Mouse (Mus musculus) forebrain, embryonic 12.5 days (tissue): Measurements from ENCODE around the gene Ipmk. TPM values are rescaled to one million over a fixed set of nuclear protein-coding genes. Genes with fewer than 3 reads are reported as not detected.

Experiments
- ATAC-seq: fragments of 200-750 bp; cut with Nextera tagmentation; 2 replicates; pipeline ENCODE4 v1.8.0; 2017; ENCODE audit warnings: moderate TSS enrichment; ENCODE audit not compliant: low FRiP score
- H3K27ac ChIP-seq: fragments of 300-500 bp; sonication (generic); 2 replicates; pipeline ENCODE4 v1.5.1; 2016; ENCODE audit warnings: mild to moderate bottlenecking
- H3K27me3 ChIP-seq: fragments of 300-500 bp; sonication (generic); 2 replicates; pipeline ENCODE4 v1.6.1; 2016; ENCODE audit warnings: mild to moderate bottlenecking
- H3K36me3 ChIP-seq: fragments of 300-500 bp; sonication (generic); replicated peaks from 2 replicates; pipeline ENCODE4 v1.6.1; 2016; ENCODE audit warnings: mild to moderate bottlenecking
- H3K4me1 ChIP-seq: fragments of 300-500 bp; sonication (generic); 2 replicates; pipeline ENCODE4 v1.6.1; 2016
- H3K4me2 ChIP-seq: fragments of 300-500 bp; sonication (generic); 2 replicates; pipeline ENCODE4 v1.6.1; 2016; ENCODE audit warnings: mild to moderate bottlenecking, moderate library complexity
- H3K4me3 ChIP-seq: fragments of 300-500 bp; sonication (generic); replicated peaks from 2 replicates; pipeline ENCODE4 v1.5.1; 2016; ENCODE audit warnings: mild to moderate bottlenecking
- H3K9ac ChIP-seq: fragments of 300-500 bp; sonication (generic); 2 replicates; pipeline ENCODE4 v1.6.1; 2016; ENCODE audit warnings: mild to moderate bottlenecking
- H3K9me3 ChIP-seq: fragments of 300-500 bp; sonication (generic); 2 replicates; pipeline ENCODE4 v1.6.1; 2016
- WGBS: fragments of 180-500 bp; shearing (Covaris S2); methylation state at CpG from one replicate; pipeline ENCODE4 v1.1.7; 2016; 5-methylcytosine and 5-hydroxymethylcytosine counted together
- polyA plus RNA-seq: library from polyadenylated mRNA; unstranded; fragments of >200 nt; fragmentation: Nextera tagmentation; extraction: Ambion mirVana; gene quantifications from 2 replicates; pipeline ENCODE4 v1.2.1, GENCODE M21; 2016

The Ipmk gene
- polyA plus RNA-seq, 1 experiment from 2014 or later, result 24.8 TPM

GRCm38 (mm10) chr10:71327386-71327785, 20.2 kb upstream of the Ipmk start:
- WGBS, result 90% methylated on average over 10 of the region's 10 CpGs
- Histone ChIP-seq H3K9ac (no peak overlapping the region), H3K27ac (no peak overlapping the region), H3K9me3 (no peaks in the 10 kb centered on the region), H3K36me3 (peaks cover 27% of the 10 kb centered on the region), H3K4me3 (no peak overlapping the region), H3K4me2 (no peak overlapping the region), H3K4me1 (no peaks in the 10 kb centered on the region), H3K27me3 (no peaks in the 10 kb centered on the region)
- no peak for ATAC-seq

DNA sequence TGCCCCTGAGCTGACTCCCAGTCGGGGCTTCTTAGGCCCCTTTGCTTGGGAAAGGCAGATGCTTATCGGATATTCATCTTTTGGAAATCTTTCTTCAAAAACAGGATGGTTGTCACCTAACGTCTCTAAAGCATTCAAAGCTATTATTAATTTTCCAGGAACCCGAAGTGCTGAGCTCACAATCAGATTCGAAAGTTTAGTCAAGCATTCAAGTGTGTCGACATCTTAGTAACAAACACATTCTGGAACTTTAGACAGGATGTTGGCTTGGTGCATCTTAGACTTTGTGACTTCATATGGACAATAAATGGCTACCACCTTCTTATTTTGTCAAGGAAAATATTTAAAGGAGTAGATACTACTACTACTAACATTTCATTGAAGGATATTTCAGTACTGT, 19.2 kb upstream of the Ipmk start:
- WGBS, result 90% methylated on average over 6 of the region's 6 CpGs
- Histone ChIP-seq H3K27ac (no peak overlapping the region), H3K4me3 (no peak overlapping the region), H3K27me3 (no peaks in the 10 kb centered on the region), H3K4me1 (no peaks in the 10 kb centered on the region), H3K9me3 (no peaks in the 10 kb centered on the region), H3K4me2 (no peak overlapping the region), H3K9ac (no peak overlapping the region), H3K36me3 (peaks cover 29% of the 10 kb centered on the region)
- no peak for ATAC-seq

DNA sequence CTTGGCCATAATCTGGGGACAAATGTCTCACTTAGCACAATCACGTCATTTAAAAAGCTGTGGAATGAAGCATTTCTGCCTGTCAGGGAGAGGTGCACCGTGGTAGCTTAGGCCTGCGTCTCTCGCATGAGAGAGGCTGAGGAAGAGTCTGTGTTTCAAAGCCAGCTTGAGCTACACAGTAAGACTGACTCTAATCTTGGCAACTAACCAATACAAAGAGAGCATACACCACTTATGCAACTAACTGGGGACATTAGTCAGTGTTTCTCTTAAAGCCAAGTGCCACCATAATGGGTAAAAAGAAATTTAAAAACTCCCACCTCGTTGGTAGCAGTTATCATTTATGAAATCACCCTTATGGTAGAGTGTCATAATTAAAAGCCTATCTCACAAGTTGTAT, 18.7 kb upstream of the Ipmk start:
- no peak for ATAC-seq

DNA sequence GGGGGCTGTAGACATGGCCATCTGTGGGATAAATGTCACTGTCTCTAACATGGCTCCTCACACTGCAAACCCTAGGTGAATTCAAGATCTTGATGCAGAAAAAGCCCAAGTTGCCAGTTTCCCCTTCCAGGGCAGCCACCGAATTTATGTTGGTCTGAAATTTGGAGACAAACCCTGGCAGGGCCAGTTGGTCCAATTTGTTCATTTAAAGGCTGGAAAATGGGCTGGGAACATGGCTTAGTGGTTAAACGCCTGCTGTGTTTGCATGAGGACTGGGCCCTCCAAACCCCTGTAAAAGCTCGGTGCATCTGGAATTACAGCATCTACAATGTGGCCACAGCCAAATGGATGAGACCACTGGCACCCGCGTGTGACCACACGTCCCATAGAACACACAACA, 18.3 kb upstream of the Ipmk start:
- Histone ChIP-seq H3K4me3 (no peak overlapping the region), H3K36me3 (peaks cover 38% of the 10 kb centered on the region), H3K9me3 (no peaks in the 10 kb centered on the region), H3K4me2 (no peak overlapping the region), H3K9ac (no peak overlapping the region), H3K27ac (no peak overlapping the region), H3K4me1 (no peaks in the 10 kb centered on the region), H3K27me3 (no peaks in the 10 kb centered on the region)
- ATAC-seq, result no peak
- 94% methylated on average over 6 of the region's 6 CpGs for WGBS

More for the DNA sequence above, 18.7 kb upstream of the Ipmk start:
- H3K4me3 ChIP-seq, result no peak overlapping the region
- H3K36me3 ChIP-seq, result peaks cover 34% of the 10 kb centered on the region
- H3K27me3 ChIP-seq, result no peaks in the 10 kb centered on the region
- WGBS, result 91% methylated on average over 5 of the region's 5 CpGs
- no peak overlapping the region for H3K27ac ChIP-seq
- no peaks in the 10 kb centered on the region for H3K4me1 ChIP-seq
- no peak overlapping the region for H3K9ac ChIP-seq
- H3K4me2 ChIP-seq, result no peak overlapping the region
- no peaks in the 10 kb centered on the region for H3K9me3 ChIP-seq

DNA sequence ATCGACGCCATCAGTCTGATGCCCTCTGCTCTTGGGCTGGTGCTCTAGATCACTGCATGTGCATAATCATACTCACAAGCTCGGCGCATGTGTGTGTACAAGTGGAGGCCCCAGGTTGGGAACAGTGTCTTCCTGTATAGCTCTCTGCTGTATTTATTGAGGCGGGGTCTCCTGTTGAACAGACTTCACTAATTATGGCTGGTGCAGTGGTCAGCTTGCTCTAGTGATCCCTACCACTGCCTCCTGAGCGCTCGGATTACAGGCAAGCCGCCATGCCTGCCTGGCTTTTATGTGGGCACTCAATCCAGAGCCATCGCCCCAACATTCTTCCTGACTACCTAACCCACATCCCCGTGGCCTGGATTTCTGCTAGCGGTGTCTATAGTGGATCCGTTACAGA, 17.5 kb upstream of the Ipmk start:
- H3K27me3 ChIP-seq, result no peaks in the 10 kb centered on the region
- WGBS, result 94% methylated on average over 12 of the region's 12 CpGs
- H3K27ac ChIP-seq, result no peak overlapping the region
- no peak overlapping the region for H3K9ac ChIP-seq
- H3K9me3 ChIP-seq, result no peaks in the 10 kb centered on the region
- ATAC-seq, result no peak
- H3K4me3 ChIP-seq, result no peak overlapping the region
- no peak overlapping the region for H3K4me2 ChIP-seq
- no peaks in the 10 kb centered on the region for H3K4me1 ChIP-seq
- peaks cover 46% of the 10 kb centered on the region for H3K36me3 ChIP-seq

GRCm38 (mm10) chr10:71331908-71332307, 15.7 kb upstream of the Ipmk start:
- no peak overlapping the region for H3K4me2 ChIP-seq
- no peak overlapping the region for H3K9ac ChIP-seq
- H3K9me3 ChIP-seq, result no peaks in the 10 kb centered on the region
- no peak overlapping the region for H3K27ac ChIP-seq
- ATAC-seq, result no peak
- H3K27me3 ChIP-seq, result no peaks in the 10 kb centered on the region
- H3K4me3 ChIP-seq, result no peak overlapping the region
- H3K4me1 ChIP-seq, result no peaks in the 10 kb centered on the region
- 96% methylated on average over 7 of the region's 7 CpGs for WGBS
- peaks cover 59% of the 10 kb centered on the region for H3K36me3 ChIP-seq

DNA sequence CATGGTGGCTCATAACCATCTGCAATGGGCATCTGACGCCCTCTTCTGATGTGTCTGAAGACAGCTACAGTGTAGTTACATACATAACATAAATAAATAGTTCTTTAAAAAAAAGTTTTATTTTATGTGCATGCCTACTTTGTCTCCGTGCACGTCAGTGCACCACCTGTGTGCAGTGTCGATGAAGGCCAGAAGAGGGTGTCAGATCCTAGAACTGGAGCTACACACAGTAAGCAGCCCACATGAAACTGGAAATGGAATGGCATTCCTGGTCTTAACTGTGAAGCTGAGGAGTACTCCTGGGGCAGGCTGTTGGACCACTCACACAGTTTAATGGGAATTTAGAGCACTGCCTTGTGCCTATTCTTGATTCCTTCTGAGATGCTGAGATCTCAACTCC, 15.2 kb upstream of the Ipmk start:
- Histone ChIP-seq H3K9ac (no peak overlapping the region), H3K27ac (no peak overlapping the region), H3K36me3 (peaks cover 59% of the 10 kb centered on the region), H3K4me2 (no peak overlapping the region), H3K4me1 (no peaks in the 10 kb centered on the region), H3K4me3 (no peak overlapping the region), H3K9me3 (no peaks in the 10 kb centered on the region), H3K27me3 (no peaks in the 10 kb centered on the region)
- WGBS, result 94% methylated on average over 4 of the region's 4 CpGs
- ATAC-seq, result no peak

DNA sequence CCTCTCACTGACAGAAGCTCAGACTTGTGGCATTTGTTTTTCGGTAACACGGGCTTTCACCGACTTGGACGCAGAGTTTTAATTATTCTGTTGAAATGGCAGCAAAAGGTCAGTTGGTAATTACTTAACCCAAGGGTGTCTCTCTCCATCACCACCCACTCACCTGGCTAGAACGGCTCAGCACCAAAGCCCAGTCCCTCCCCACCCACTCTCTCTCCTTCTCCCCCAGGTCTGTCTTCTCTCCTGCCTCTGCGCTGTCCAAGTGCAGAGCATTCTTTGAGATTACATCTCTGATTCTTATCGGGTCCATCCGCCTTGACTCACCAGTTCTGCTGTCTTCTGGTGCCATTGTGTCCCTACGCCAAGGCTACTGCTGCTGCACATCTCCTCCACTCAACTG, 14.7 kb upstream of the Ipmk start:
- 93% methylated on average over 9 of the region's 9 CpGs for WGBS
- Histone ChIP-seq H3K4me3 (no peak overlapping the region), H3K27me3 (no peaks in the 10 kb centered on the region), H3K4me2 (no peak overlapping the region), H3K4me1 (no peaks in the 10 kb centered on the region), H3K9ac (no peak overlapping the region), H3K9me3 (no peaks in the 10 kb centered on the region), H3K27ac (no peak overlapping the region), H3K36me3 (peaks cover 59% of the 10 kb centered on the region)
- no peak for ATAC-seq

GRCm38 (mm10) chr10:71337733-71338132, 9.8 kb upstream of the Ipmk start:
- H3K4me3 ChIP-seq, result no peak overlapping the region
- H3K36me3 ChIP-seq, result peaks cover 30% of the 10 kb centered on the region
- WGBS, result 87% methylated on average over 2 of the region's 2 CpGs
- no peak for ATAC-seq
- H3K4me1 ChIP-seq, result peaks cover 3% of the 10 kb centered on the region; the same call in 1 of the 2 replicates
- no peak overlapping the region for H3K4me2 ChIP-seq
- H3K9ac ChIP-seq, result no peak overlapping the region
- no peaks in the 10 kb centered on the region for H3K27me3 ChIP-seq
- no peak overlapping the region for H3K27ac ChIP-seq
- no peaks in the 10 kb centered on the region for H3K9me3 ChIP-seq

GRCm38 (mm10) chr10:71338156-71338905, 9.2 kb upstream of the Ipmk start:
- 81% methylated on average over 8 of the region's 8 CpGs for WGBS
- Histone ChIP-seq H3K9me3 (no peaks in the 10 kb centered on the region), H3K27ac (no peak overlapping the region)

GRCm38 (mm10) chr10:71339463-71339862, 8.1 kb upstream of the Ipmk start:
- Histone ChIP-seq H3K4me2 (no peak overlapping the region), H3K27ac (no peak overlapping the region), H3K27me3 (no peaks in the 10 kb centered on the region), H3K4me1 (peaks cover 10% of the 10 kb centered on the region), H3K9ac (no peak overlapping the region), H3K36me3 (peaks cover 19% of the 10 kb centered on the region), H3K4me3 (no peak overlapping the region), H3K9me3 (no peaks in the 10 kb centered on the region)
- 74% methylated on average over 4 of the region's 4 CpGs for WGBS
- no peak for ATAC-seq

More at GRCm38 (mm10) chr10:71338156-71338905, 9.2 kb upstream of the Ipmk start:
- Histone ChIP-seq H3K4me2 (no peak overlapping the region), H3K9ac (no peak overlapping the region), H3K4me3 (no peak overlapping the region), H3K36me3 (peaks cover 30% of the 10 kb centered on the region), H3K4me1 (peaks cover 3% of the 10 kb centered on the region), H3K27me3 (no peaks in the 10 kb centered on the region)
- no peak for ATAC-seq

GRCm38 (mm10) chr10:71340195-71340594, 7.4 kb upstream of the Ipmk start:
- no peak for ATAC-seq
- Histone ChIP-seq H3K4me1 (peaks cover 13% of the 10 kb centered on the region), H3K4me2 (no peak overlapping the region), H3K9me3 (no peaks in the 10 kb centered on the region), H3K9ac (no peak overlapping the region), H3K36me3 (peaks cover 11% of the 10 kb centered on the region), H3K4me3 (no peak overlapping the region), H3K27me3 (no peaks in the 10 kb centered on the region), H3K27ac (no peak overlapping the region)
- 76% methylated on average over 2 of the region's 2 CpGs for WGBS

DNA sequence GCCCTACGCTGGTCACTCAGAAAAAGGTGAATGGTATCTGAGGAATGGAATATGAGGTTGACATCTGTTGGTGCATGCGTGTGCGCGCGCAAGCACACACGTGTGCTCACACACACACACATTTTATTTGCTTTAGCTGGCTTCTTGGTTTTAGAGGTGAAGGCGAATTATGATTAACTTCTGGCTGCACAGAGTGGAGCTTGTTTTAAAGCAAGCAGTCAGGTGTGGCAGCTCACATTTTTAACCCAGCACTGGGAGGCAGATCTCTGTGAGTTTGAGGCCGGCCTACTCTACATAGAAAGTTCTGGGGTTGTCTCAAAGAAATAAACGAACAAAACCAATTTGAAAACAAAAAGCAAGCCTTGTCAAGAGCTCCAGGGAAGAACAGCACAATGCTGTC, 6.3 kb upstream of the Ipmk start:
- Histone ChIP-seq H3K36me3 (0 out of 2 replicates have a peak, but pooled peaks cover under 1% of the 10 kb centered on the region), H3K9ac (no peak overlapping the region), H3K4me3 (no peak overlapping the region), H3K4me1 (peaks cover 16% of the 10 kb centered on the region), H3K27ac (no peak overlapping the region), H3K4me2 (no peak overlapping the region), H3K27me3 (no peaks in the 10 kb centered on the region), H3K9me3 (no peaks in the 10 kb centered on the region)
- ATAC-seq, result no peak
- WGBS, result 91% methylated on average over 9 of the region's 9 CpGs
